Mouse (Mus musculus) cerebellum, postnatal 25 days (tissue): ENCODE data around the gene Zfyve28.

ENCODE experiments used
- DNase-seq, 2 experiments: peaks; one replicate each; pipeline ENCODE4 v3.0.0; 2021; ENCODE audit warnings: mixed read lengths in 2 of 2

Zfyve28 gene

GRCm38 (mm10) chr5:34286516-34286915 is 1.7 kb downstream of the Zfyve28 start:
- peak; percentile 56 to 71 for DNase-seq

- DNase-seq, result no peak
Observed at GRCm38 (mm10) chr5:34285285-34285684, 3.0 kb downstream of the Zfyve28 start.

GRCm38 (mm10) chr5:34284156-34284750 is 4.0 kb downstream of the Zfyve28 start:
- peak in 1 of 2 experiments; percentile 63 for DNase-seq

- DNase-seq, result peak in 1 of 2 experiments; percentile 23
Observed at GRCm38 (mm10) chr5:34283355-34283754, 4.9 kb downstream of the Zfyve28 start.

- DNase-seq, result no peak
Observed at GRCm38 (mm10) chr5:34280976-34281375, 7.3 kb downstream of the Zfyve28 start.

GRCm38 (mm10) chr5:34279214-34279613 is 9.0 kb downstream of the Zfyve28 start:
- peak in 1 of 2 experiments; percentile 19 for DNase-seq

- DNase-seq, result peak in 1 of 2 experiments; percentile 7
Observed at GRCm38 (mm10) chr5:34278058-34278457, 10.2 kb downstream of the Zfyve28 start.

- DNase-seq, result no peak
Observed at GRCm38 (mm10) chr5:34276746-34277145, 11.5 kb downstream of the Zfyve28 start.

- peak; percentile 53 to 63 for DNase-seq
Observed at GRCm38 (mm10) chr5:34276191-34276590, 12.1 kb downstream of the Zfyve28 start.

- peak; percentile 62 to 64 for DNase-seq
Observed at GRCm38 (mm10) chr5:34274676-34275293, 13.5 kb downstream of the Zfyve28 start.

- peak; percentile 86 to 89 for DNase-seq
Observed at GRCm38 (mm10) chr5:34274268-34274667, 14.0 kb downstream of the Zfyve28 start.

- peak; percentile 51 to 52 for DNase-seq
Observed at GRCm38 (mm10) chr5:34273251-34273681, 15.0 kb downstream of the Zfyve28 start.

- peak; percentile 66 to 79 for DNase-seq
Observed at GRCm38 (mm10) chr5:34271743-34272142, 16.5 kb downstream of the Zfyve28 start.

GRCm38 (mm10) chr5:34269921-34270465 is 18.3 kb downstream of the Zfyve28 start:
- peak; percentile 71 to 81 for DNase-seq

- DNase-seq, result peak; percentile 92 to 93
Observed at GRCm38 (mm10) chr5:34269197-34269920, 18.9 kb downstream of the Zfyve28 start.

GRCm38 (mm10) chr5:34266065-34266464 is 22.2 kb downstream of the Zfyve28 start:
- DNase-seq, result peak in 1 of 2 experiments; percentile 33

GRCm38 (mm10) chr5:34259172-34259816 is 29.0 kb downstream of the Zfyve28 start:
- DNase-seq, result no peak

GRCm38 (mm10) chr5:34255189-34255588 is 33.1 kb downstream of the Zfyve28 start:
- no peak for DNase-seq

- DNase-seq, result peak in 1 of 2 experiments; percentile 62
Observed at GRCm38 (mm10) chr5:34254309-34254708, 33.9 kb downstream of the Zfyve28 start.

- DNase-seq, result peak in 1 of 2 experiments; percentile 34
Observed at GRCm38 (mm10) chr5:34252967-34253519, 35.2 kb downstream of the Zfyve28 start.

GRCm38 (mm10) chr5:34252307-34252966 is 35.8 kb downstream of the Zfyve28 start:
- DNase-seq, result peak in 1 of 2 experiments; percentile 54

- DNase-seq, result peak in 1 of 2 experiments; percentile 35
Observed at GRCm38 (mm10) chr5:34251794-34252193, 36.5 kb downstream of the Zfyve28 start.
